Mouse (Mus musculus): ENCODE data around the gene Dhrs4. TPM values are rescaled to one million over a fixed set of nuclear protein-coding genes. Genes with fewer than 3 reads are reported as not detected.

Dhrs4 gene
- total RNA-seq (2022), result 10 to 100 TPM; 22.2 to 45.2 (median 34.7) TPM

GRCm38 (mm10) chr14:55478651-55479599, at the start of gene Dhrs4:
TSS of gene Dhrs4 (plus strand) at chr14:55478758.
- peak; percentile 52 to 63 for DNase-seq (ENCODE audit: low spot score in 2 of 2)

- DNase-seq (ENCODE audit: low spot score in 2 of 2), result no peak
Observed at GRCm38 (mm10) chr14:55430255-55430654, 48.3 kb upstream of the Dhrs4 start.

- no peak for DNase-seq (ENCODE audit: low spot score in 2 of 2)
Observed at GRCm38 (mm10) chr14:55433052-55433451, 45.5 kb upstream of the Dhrs4 start.

- DNase-seq (ENCODE audit: low spot score in 2 of 2), result no peak
Observed at GRCm38 (mm10) chr14:55434825-55435224, 43.7 kb upstream of the Dhrs4 start.

GRCm38 (mm10) chr14:55437118-55437517, 41.4 kb upstream of the Dhrs4 start:
- no peak for DNase-seq (ENCODE audit: low spot score in 2 of 2)

- DNase-seq (ENCODE audit: low spot score in 2 of 2), result peak in 1 of 2 experiments; percentile 8
Observed at GRCm38 (mm10) chr14:55438193-55438784, 40.3 kb upstream of the Dhrs4 start.

GRCm38 (mm10) chr14:55457693-55458092, 20.9 kb upstream of the Dhrs4 start:
- DNase-seq (ENCODE audit: low spot score in 2 of 2), result no peak

- peak in 1 of 2 experiments; percentile 18 for DNase-seq (ENCODE audit: low spot score in 2 of 2)
Observed at GRCm38 (mm10) chr14:55458273-55458672, 20.3 kb upstream of the Dhrs4 start.

- no peak for DNase-seq (ENCODE audit: low spot score in 2 of 2)
Observed at GRCm38 (mm10) chr14:55458761-55459160, 19.8 kb upstream of the Dhrs4 start.

- DNase-seq (ENCODE audit: low spot score in 2 of 2), result no peak
Observed at GRCm38 (mm10) chr14:55459796-55460195, 18.8 kb upstream of the Dhrs4 start.

GRCm38 (mm10) chr14:55460297-55460696, 18.3 kb upstream of the Dhrs4 start:
- DNase-seq (ENCODE audit: low spot score in 2 of 2), result no peak

GRCm38 (mm10) chr14:55461757-55462156, 16.8 kb upstream of the Dhrs4 start:
- no peak for DNase-seq (ENCODE audit: low spot score in 2 of 2)

GRCm38 (mm10) chr14:55466481-55466880, 12.1 kb upstream of the Dhrs4 start:
- DNase-seq (ENCODE audit: low spot score in 2 of 2), result no peak

- DNase-seq (ENCODE audit: low spot score in 2 of 2), result no peak
Observed at GRCm38 (mm10) chr14:55467108-55467507, 11.4 kb upstream of the Dhrs4 start.

- no peak for DNase-seq (ENCODE audit: low spot score in 2 of 2)
Observed at GRCm38 (mm10) chr14:55468301-55468741, 10.2 kb upstream of the Dhrs4 start.

GRCm38 (mm10) chr14:55469041-55469440, 9.5 kb upstream of the Dhrs4 start:
- DNase-seq (ENCODE audit: low spot score in 2 of 2), result no peak

- DNase-seq (ENCODE audit: low spot score in 2 of 2), result no peak
Observed at GRCm38 (mm10) chr14:55469821-55470220, 8.7 kb upstream of the Dhrs4 start.

- no peak for DNase-seq (ENCODE audit: low spot score in 2 of 2)
Observed at GRCm38 (mm10) chr14:55470806-55471205, 7.8 kb upstream of the Dhrs4 start.

- no peak for DNase-seq (ENCODE audit: low spot score in 2 of 2)
Observed at GRCm38 (mm10) chr14:55475654-55476053, 2.9 kb upstream of the Dhrs4 start.

- no peak for DNase-seq (ENCODE audit: low spot score in 2 of 2)
Observed at GRCm38 (mm10) chr14:55477421-55477820, 1.1 kb upstream of the Dhrs4 start.

- no peak for DNase-seq (ENCODE audit: low spot score in 2 of 2)
Observed at GRCm38 (mm10) chr14:55477829-55478228, 729 bp upstream of the Dhrs4 start.

GRCm38 (mm10) chr14:55479629-55480028, 1.1 kb downstream of the Dhrs4 start:
- DNase-seq (ENCODE audit: low spot score in 2 of 2), result no peak

Measured in gastrocnemius, adult 8-10 months (tissue).